Mouse (Mus musculus): ENCODE measurements at regions not wholly inside any gene's neighbourhood (a gene's known extent, or its start where the extent isn't known, plus 50 kb on each side); places are given as distances from the start of the nearest gene placed in this dataset.

- no peak overlapping the region for H3K4me3 ChIP-seq
- no peak overlapping the region for H3K27ac ChIP-seq
- TF ChIP-seq CTCF (conservative IDR thresholded peaks at IDR 0.05), result no peak
- no peak for DNase-seq (ENCODE audit: low spot score in 2 of 2)
Observed at GRCm38 (mm10) chr16:5651002-5651401, 234.2 kb upstream of the Rbfox1 start.

GRCm38 (mm10) chr16:5639956-5640355 lies 245.2 kb upstream of the Rbfox1 start:
- no peak overlapping the region for H3K4me3 ChIP-seq
- no peak for TF ChIP-seq CTCF (conservative IDR thresholded peaks at IDR 0.05)
- H3K27ac ChIP-seq, result no peak overlapping the region
- DNase-seq (ENCODE audit: low spot score in 2 of 2), result no peak

- no peak overlapping the region for H3K4me3 ChIP-seq
- DNase-seq (ENCODE audit: low spot score in 2 of 2), result no peak
- TF ChIP-seq CTCF (conservative IDR thresholded peaks at IDR 0.05), result no peak
- H3K27ac ChIP-seq, result no peak overlapping the region
Observed at GRCm38 (mm10) chr16:5629996-5630395, 255.2 kb upstream of the Rbfox1 start.

- TF ChIP-seq CTCF (conservative IDR thresholded peaks at IDR 0.05), result no peak
- no peak overlapping the region for H3K4me3 ChIP-seq
- DNase-seq (ENCODE audit: low spot score in 2 of 2), result no peak
- no peak overlapping the region for H3K27ac ChIP-seq
Observed at GRCm38 (mm10) chr16:5627910-5628309, 257.2 kb upstream of the Rbfox1 start.

- Histone ChIP-seq H3K4me3 (no peak overlapping the region), H3K27ac (no peak overlapping the region)
- DNase-seq (ENCODE audit: low spot score in 2 of 2), result no peak
- TF ChIP-seq CTCF (conservative IDR thresholded peaks at IDR 0.05), result no peak
Observed at GRCm38 (mm10) chr16:5627117-5627909, 257.8 kb upstream of the Rbfox1 start.

- no peak for DNase-seq (ENCODE audit: low spot score in 2 of 2)
- Histone ChIP-seq H3K4me3 (no peak overlapping the region), H3K27ac (no peak overlapping the region)
- no peak for TF ChIP-seq CTCF (conservative IDR thresholded peaks at IDR 0.05)
Observed at GRCm38 (mm10) chr16:5625159-5625558, 260.0 kb upstream of the Rbfox1 start.

GRCm38 (mm10) chr16:5620566-5620965 lies 264.6 kb upstream of the Rbfox1 start:
- no peak for TF ChIP-seq CTCF (conservative IDR thresholded peaks at IDR 0.05)
- no peak for DNase-seq (ENCODE audit: low spot score in 2 of 2)

GRCm38 (mm10) chr16:5616356-5616755 lies 268.8 kb upstream of the Rbfox1 start:
- TF ChIP-seq CTCF (conservative IDR thresholded peaks at IDR 0.05), result no peak
- Histone ChIP-seq H3K27ac (no peak overlapping the region), H3K4me3 (no peak overlapping the region)
- no peak for DNase-seq (ENCODE audit: low spot score in 2 of 2)

More at GRCm38 (mm10) chr16:5620566-5620965, 264.6 kb upstream of the Rbfox1 start:
- no peak overlapping the region for H3K27ac ChIP-seq
- H3K4me3 ChIP-seq, result no peak overlapping the region

- peak; percentile 15 to 69 for DNase-seq (ENCODE audit: low spot score in 2 of 2)
- H3K27ac ChIP-seq, result peak overlapping the region; percentile 71; the same call in 1 of the 2 replicates
- H3K4me3 ChIP-seq, result no peak overlapping the region; the same call in 1 of the 2 replicates
- no peak for TF ChIP-seq CTCF (conservative IDR thresholded peaks at IDR 0.05)
Observed at GRCm38 (mm10) chr16:5595359-5595758, 289.8 kb upstream of the Rbfox1 start.

GRCm38 (mm10) chr16:5578333-5578732 lies 306.8 kb upstream of the Rbfox1 start:
- H3K27ac ChIP-seq, result no peak overlapping the region
- no peak for DNase-seq (ENCODE audit: low spot score in 2 of 2)
- no peak for TF ChIP-seq CTCF (conservative IDR thresholded peaks at IDR 0.05)
- H3K4me3 ChIP-seq, result no peak overlapping the region

- TF ChIP-seq CTCF (conservative IDR thresholded peaks at IDR 0.05), result no peak
- H3K4me3 ChIP-seq, result no peak overlapping the region
- no peak for DNase-seq (ENCODE audit: low spot score in 2 of 2)
- H3K27ac ChIP-seq, result no peak overlapping the region
Observed at GRCm38 (mm10) chr16:5572780-5573179, 312.4 kb upstream of the Rbfox1 start.

GRCm38 (mm10) chr16:5570619-5571018 lies 314.5 kb upstream of the Rbfox1 start:
- H3K4me3 ChIP-seq, result no peak overlapping the region
- DNase-seq (ENCODE audit: low spot score in 2 of 2), result no peak
- TF ChIP-seq CTCF (conservative IDR thresholded peaks at IDR 0.05), result no peak

GRCm38 (mm10) chr16:5569101-5569500 lies 313.3 kb upstream of the Eef2kmt start:
- H3K4me3 ChIP-seq, result no peak overlapping the region
- no peak for DNase-seq (ENCODE audit: low spot score in 2 of 2)
- H3K27ac ChIP-seq, result no peak overlapping the region
- TF ChIP-seq CTCF (conservative IDR thresholded peaks at IDR 0.05), result no peak

More at GRCm38 (mm10) chr16:5570619-5571018, 314.5 kb upstream of the Rbfox1 start:
- H3K27ac ChIP-seq, result no peak overlapping the region

GRCm38 (mm10) chr16:5549026-5549425 lies 293.2 kb upstream of the Eef2kmt start:
- no peak for TF ChIP-seq CTCF (conservative IDR thresholded peaks at IDR 0.05)
- H3K4me3 ChIP-seq, result no peak overlapping the region
- no peak overlapping the region for H3K27ac ChIP-seq
- DNase-seq (ENCODE audit: low spot score in 2 of 2), result no peak
